Mouse (Mus musculus): ENCODE measurements at regions not wholly inside any gene's neighbourhood (a gene's known extent, or its start where the extent isn't known, plus 50 kb on each side); places are given as distances from the start of the nearest gene placed in this dataset.

DNA sequence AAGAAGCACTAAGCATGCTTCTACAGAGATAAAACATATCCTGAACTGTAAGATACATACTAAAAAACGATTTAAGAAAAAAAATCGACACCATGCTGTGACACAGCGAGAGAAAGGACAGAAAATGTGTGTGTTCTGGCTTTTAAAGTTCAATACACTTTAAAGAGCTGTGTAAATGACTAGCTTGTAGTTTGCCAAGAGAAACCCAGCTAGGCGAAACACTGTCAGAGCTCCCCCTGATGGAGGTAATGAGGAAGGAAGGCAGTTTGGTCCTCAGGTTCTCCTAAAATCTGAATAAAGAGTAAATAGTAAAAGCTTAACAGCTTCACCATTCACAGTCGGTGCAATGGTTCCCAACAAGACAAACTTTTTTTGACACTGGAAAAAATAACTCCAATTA, 67.1 kb upstream of the Gabrg2 start:
- peak; percentile 84 for DNase-seq (ENCODE audit: low read depth)
- TF ChIP-seq POLR2A (IDR thresholded peaks at IDR 0.05; ENCODE audit: borderline replicate concordance, extremely low read depth, insufficient read depth, insufficient read length, poor library complexity, severe bottlenecking) (no peak), CTCF (IDR thresholded peaks at IDR 0.05; ENCODE audit: borderline replicate concordance, extremely low read depth, insufficient read depth, insufficient read length) (peak; percentile 69; the same call in 1 of the 2 replicates)

DNA sequence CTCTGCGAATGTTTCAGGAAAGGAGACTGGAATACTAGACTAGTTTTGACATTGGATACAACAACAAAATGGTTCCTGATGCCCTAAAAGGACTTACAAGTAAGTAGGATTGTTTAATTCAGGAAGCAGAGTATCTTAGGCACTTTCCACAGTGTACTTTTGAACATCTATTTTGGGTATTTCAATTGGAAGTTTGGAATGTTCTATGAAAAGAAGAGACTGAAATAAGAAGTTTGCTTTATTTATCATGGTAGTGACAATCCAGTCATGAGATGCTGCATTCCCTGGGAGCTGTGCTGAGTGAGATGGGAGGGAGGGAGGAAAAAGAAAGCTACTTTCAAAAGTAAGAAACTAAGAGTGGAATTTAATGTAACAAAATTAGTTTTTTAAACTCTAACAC, 50.9 kb upstream of the Gabrg2 start:
- TF ChIP-seq POLR2A (IDR thresholded peaks at IDR 0.05; ENCODE audit: borderline replicate concordance, extremely low read depth, insufficient read depth, insufficient read length, poor library complexity, severe bottlenecking) (no peak), CTCF (IDR thresholded peaks at IDR 0.05; ENCODE audit: borderline replicate concordance, extremely low read depth, insufficient read depth, insufficient read length) (no peak)
- DNase-seq (ENCODE audit: low read depth), result no peak
